Mouse (Mus musculus) thymus, postnatal 14 days (tissue): Measurements from ENCODE around the gene Ccdc155.

Source experiments
- DNase-seq: peaks from one replicate; pipeline ENCODE4 v3.0.0; 2021

The Ccdc155 gene

DNA sequence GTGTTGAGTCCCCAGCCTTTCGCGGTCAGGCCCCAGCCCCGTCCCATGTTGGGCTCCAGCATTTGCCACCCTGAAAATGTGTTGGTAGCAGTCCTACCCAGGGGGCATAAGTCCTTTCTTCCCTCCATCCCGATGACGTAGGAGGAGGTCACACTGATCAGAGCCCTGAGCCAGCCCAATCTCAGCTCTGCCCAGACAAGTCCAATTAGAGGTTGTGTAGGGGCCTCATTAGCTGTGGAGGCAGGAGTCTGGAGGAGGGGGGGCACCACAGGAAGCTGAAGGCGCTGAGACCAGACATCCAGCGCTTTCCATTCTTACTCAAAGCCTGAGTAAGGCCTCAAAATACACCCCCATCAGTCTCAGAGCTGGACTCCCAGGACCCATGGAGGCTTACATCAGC, 18.8 kb downstream of the Ccdc155 start:
- no peak for DNase-seq

- DNase-seq = no peak
Measured at GRCm38 (mm10) chr7:45183672-45184071, 21.0 kb downstream of the Ccdc155 start.

DNA sequence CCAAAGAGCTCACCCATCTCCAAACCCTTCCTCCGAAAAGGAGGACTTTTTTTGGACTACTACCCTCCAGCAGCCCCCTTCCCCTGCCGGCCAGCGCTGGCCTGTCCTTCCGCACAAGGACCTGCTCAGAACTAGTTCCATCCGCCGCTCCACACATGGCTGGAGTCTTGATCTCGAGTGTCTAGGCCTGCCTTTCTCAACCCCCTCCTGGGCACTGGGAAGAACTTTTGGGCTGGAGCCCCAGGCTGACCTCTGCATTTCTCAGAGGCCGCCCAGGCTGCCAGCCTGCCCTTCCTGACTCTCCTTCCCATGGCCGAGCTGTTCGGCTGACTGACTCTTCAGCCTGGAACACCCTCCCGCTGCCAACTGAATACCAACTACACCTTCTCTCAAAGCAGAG, 22.1 kb downstream of the Ccdc155 start:
- DNase-seq = no peak

DNA sequence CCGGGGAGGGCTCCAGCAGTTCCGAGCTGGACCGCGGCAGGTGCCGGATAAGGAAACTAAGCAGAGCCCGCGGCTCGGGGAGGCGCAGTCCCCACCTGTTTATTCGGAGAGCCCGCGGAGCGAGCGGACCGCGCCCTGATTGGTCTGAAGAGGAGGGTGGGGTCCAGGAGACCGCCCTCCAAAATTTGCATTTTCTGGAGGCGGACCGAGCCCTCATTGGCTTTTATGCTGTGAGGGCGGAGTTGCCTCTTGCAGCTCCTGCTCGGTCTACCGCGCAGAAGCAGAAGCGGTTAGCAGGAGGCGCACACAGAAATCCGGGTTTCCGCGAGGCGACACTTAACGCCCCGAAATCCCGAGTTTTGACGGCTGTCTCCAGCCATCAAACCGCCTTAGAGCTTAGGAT, 22.5 kb downstream of the Ccdc155 start:
- peak; percentile 90 for DNase-seq

DNA sequence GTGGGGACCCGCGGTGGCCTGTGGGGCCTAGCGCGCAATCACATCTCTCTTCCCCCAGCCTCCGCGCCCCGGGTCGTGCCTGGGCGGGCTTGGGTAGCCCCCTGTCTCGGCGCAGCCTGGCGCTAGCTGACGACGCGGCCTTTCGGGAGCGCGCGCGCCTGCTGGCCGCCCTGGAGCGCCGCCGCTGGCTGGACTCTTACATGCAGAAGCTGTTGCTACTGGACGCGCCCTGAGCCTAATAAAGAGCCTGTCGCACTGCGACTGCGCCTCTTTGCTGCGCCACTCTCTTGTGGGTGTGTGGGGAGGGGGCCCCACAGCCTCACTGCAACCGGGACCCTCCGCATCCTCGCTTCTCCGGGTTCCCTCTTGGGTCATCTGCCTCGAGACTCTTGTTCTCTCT, 23.2 kb downstream of the Ccdc155 start:
- DNase-seq = no peak

DNA sequence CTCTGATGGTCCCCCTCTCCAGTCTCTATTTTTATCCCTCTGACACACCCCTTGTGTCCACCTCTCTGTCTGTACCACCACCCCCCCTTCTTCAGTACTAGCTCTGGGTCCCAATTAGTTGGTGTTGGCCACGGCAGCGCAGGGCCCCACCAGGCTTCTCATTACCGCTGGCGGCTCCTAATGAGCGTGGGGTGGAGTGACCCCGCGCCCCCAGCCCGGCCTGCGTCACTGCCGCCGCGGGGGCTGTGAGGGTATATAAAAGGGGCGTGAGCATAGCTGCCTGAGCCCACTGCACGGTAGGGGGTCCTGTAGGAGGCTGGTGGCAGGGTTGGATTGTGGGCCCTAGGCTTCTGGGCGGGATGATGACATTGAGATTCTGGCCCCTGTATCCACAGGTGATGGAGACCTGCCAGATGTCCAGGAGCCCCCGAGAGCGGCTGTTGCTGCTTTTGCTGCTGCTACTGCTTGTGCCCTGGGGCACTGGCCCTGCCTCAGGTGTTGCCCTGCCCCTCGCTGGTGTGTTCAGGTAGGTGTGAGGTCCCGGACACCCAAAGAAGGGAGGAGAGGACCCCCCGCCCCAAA, 23.7 kb downstream of the Ccdc155 start, which contains the start of gene Pth2:
TSS of gene Pth2 (plus strand) at position 100 of the 582 bp plus-strand sequence.
- DNase-seq = no peak

- DNase-seq = no peak
Measured at GRCm38 (mm10) chr7:45179469-45179868, 25.2 kb downstream of the Ccdc155 start, which contains the start of gene Gfy. Gene Gfy (minus strand): TSS chr7:45179569.

GRCm38 (mm10) chr7:45178550-45178949, 26.1 kb downstream of the Ccdc155 start:
- no peak for DNase-seq

DNA sequence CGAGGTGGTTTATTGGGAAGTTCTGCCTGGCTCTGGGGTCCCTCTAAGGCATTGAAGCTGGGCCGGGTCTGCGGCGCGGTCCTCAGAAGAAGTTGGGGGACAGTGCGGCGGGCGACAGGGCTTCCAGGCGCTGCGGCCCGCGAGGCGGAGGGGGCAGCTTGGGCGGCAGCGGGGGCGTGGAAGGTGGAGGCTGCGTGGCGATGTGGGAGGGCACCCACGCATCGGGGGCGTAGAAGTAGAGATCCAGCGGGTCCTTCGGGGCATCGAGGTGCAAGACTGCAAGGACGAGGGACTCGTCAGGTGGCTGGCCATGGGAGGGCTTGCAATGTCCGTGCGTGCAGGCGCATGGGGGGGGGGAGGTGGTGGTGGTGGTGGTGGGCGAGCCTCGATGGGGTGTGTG, 28.3 kb downstream of the Ccdc155 start:
- DNase-seq = no peak

DNA sequence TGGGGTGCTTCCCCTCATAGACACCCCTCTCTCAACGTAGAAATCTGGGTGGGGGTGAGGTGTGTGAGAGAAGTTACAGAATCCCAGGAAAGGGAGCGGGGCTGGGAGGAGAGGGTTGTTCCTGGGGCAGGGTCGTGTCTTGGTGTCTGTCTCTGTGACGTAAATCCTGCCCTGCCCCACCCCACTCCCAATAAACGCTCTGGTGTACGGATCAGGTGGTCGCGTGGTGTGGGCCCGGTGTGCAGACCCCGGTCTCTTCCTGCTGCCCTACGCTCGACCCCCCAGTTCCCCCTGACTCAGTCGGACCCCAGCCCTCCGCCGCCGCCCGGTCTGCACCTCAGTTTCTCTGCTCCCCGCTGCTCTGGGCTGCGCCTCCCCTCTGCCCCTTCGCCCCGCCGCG, 28.8 kb downstream of the Ccdc155 start:
- DNase-seq = no peak

DNA sequence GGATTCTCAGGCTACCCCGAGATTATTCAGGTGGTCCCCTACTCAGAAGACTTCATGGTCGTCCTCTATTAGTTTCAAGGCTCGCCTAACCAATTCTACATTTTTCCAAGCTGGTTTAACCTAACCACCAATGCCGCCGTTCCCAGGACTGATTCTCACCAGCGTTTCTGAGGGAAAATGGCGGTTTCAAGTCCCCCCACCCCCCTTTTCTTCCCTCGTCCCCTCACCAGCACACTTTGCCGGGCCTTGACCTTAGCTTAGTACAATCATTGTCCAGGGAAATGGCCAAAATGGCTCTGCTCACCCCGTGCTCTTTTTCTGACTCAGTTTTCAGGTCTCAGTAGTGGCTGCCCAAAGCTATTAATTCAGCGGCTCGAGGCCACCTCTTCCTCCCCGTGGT, 29.3 kb downstream of the Ccdc155 start:
- no peak for DNase-seq

- no peak for DNase-seq
Measured at GRCm38 (mm10) chr7:45174567-45175280, 30.0 kb downstream of the Ccdc155 start.

- peak; percentile 43 for DNase-seq
Measured at GRCm38 (mm10) chr7:45173772-45174171, 30.9 kb downstream of the Ccdc155 start.

DNA sequence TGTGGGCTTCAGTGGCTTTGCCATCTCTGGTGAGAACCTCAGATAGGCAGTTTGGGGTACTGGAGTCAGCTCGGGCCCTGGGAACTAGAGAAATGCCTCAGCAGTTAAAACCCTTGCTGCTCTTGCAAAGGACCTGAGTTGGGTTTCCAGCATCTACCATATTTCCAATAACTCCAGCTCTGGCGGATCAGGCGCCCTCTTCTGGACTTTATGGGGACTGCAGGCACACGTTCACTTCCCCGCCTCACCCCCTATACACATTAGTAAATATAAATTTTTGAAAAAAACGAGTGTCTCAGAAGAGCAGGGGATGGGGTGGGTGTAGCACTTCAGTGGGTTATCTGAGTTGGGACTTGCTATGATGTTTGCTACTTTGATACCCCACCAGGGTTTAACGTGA, 31.7 kb downstream of the Ccdc155 start:
- peak; percentile 63 for DNase-seq

DNA sequence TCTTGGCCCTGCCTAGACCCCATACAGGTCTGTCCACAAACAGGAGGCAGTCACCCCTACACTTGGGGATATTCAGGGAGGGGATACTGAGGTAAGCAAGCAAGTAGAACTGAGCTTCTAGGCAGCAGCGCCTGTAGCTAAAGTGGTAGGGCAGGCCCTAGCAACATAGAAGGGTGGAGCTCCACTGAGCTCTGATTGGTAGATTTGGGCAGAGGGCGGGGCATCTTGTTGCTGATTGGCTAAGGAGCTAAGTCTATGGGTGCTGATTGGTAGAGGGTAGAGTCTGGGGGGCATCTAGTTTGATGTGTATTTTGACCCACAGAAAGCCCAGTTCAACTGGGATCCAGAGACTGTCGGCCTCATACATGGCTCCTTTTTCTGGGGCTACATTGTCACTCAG, 35.2 kb downstream of the Ccdc155 start:
- DNase-seq = no peak

- DNase-seq = no peak
Measured at GRCm38 (mm10) chr7:45168656-45169055, 36.0 kb downstream of the Ccdc155 start.

DNA sequence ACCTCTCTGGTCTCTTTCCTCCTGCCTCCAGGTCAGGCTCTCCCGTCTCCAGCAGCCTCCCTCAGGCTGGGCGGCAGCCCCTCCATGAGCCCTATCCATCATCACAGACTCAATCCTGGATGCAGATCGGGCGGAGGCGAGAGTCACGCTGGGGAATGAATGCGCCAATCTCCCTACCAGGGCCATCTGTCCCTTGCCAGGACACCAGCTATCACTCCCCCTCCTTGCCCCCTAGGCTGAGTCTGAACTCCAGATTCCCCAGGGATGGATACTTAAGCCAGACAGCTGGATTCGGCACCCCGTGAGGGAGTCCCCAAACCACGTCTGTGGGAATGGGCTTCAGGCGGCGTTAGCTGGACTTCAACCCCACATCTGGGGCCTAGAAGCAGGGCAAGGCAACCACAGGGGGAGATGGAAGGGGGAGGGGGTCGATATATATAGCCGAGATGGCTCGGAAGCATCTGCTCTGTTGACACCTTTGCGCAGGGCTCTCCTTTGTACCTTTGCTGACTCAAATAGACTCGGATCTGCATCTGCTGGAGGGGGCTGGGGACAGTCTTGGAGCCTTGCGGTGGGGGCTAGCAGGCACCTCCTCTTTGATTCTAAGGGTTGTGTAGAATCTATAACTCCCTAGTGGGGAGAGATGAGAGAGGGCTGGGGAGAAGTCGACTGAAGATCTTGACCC, 36.8 kb downstream of the Ccdc155 start:
- DNase-seq = no peak

DNA sequence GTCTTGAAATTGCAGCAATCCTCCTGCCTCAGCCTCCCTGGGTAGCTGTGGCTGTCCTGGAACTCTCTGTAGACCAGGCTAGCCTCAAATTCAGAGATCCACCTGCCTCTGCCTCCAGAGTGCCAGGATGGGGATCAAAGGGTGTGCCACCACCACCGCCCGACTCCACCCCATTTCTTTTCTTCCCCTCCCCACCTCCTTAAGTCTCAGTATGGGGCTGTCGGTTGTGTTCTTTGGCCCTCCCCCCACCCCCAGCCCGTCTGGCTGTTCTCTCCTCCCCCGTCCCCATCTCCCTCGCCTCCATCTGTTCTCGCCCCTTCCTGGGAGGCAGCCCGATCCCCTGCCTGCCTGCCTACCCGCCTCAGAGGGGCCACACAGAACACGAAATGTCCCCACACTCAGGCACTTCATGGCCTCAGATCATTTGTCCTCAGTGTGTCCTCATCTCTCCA, 37.7 kb downstream of the Ccdc155 start:
- no peak for DNase-seq

GRCm38 (mm10) chr7:45165701-45166100, 39.0 kb downstream of the Ccdc155 start:
- DNase-seq = no peak

DNA sequence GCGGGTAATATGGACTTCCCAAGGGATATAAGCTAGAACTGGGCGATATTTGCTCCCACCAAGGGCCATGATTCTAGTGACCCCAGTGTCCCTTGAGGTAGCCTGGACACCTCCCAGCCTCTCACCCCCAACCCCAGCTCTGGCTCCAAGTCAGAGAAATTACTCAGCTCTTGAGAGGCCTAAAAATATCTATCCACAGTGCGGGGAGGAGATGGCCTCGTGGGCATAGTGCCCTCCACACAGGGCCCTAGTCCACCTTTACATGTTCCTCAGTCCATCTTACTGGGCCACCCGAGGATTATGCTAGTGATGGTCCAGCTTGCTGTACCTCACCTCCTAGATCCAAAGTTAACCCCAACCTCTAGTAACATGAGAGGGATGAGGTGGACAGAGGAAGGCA, 39.9 kb downstream of the Ccdc155 start:
- no peak for DNase-seq

DNA sequence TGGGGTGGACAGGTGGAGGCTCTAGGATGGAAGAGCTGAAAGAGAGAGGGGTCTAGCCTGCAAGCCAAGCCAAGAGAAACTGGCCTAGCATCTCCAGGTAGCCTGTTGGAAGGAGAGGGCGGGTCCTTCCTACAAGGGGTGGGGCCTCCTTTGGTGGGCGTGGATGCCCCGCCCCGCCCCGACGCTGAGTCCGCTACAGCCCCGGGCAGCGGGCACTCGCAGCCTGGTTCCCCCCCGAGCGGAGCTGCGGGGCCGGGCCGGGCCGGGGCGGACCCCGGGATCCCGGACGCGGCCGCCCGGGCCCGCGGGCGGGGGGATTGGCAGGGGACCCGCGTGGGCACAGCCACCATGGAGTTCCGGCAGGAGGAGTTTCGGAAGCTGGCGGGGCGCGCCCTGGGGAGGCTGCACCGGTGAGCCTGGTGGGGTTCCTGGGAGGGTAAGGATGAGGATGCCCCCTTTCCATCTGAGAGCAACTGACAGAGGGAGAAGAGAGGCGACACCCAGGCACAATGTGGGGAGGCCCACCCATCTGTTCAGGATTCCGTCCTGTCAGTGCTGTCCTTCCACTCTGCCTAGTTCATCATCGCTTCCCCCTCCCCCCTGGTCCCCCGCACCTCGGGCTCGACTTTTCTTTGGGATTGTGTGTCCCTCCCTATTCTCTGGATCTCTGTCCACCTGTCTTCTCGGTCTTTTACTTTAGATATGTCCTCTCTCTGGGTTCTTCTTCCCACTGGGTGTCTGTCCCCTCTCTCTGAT, 40.8 kb downstream of the Ccdc155 start, which contains the start of gene Slc17a7:
TSS of gene Slc17a7 (plus strand) at position 215 of the 756 bp plus-strand sequence.
- DNase-seq = peak; percentile 39

DNA sequence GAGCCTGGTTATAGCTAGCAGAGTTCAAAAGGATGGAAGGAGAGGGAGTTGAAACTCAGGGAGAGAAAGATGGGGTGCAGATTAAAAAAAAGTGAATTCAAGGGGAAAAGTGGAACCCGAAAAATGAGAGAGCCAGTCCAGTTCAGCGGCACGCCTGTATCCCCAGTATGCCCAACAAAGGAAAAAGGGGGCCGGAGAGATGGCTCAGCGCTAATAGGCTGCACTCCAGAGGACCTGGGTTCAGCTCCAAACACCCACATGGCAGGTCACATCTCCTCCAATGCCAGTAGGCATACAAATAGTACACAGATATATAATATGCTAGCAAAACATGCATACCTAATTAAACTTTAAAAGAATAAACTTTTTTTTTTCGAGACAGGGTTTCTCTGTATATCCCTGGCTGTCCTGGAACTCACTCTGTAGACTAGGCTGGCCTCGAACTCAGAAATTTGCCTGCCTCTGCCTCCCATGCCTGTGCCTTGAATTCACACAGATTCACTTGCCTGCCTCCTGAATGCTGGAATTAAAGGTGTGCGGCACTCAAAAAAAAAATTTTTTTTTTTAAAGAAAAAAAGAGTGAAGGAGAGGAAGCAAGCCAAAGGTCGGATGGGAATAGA, 41.6 kb downstream of the Ccdc155 start:
- no peak for DNase-seq

DNA sequence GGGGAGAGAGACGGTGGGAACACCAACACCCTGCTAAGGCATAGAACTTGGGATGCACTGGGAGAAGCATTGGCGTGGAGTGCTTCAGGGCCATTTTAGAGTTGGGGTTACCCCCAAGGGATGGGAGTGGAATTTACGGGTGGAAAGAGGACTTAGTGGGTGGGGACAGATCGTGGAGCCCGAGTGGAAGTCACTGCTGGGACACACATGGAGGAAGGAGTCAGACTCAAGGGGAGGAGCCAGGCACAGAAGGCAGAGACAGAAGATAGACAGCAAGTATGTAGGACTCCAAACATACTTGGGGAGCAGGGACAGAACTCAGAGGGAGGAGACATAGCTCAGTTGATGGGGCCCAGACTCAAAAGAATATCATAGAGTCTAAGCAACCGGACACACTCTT, 42.1 kb downstream of the Ccdc155 start:
- no peak for DNase-seq
